Mouse (Mus musculus) megakaryocyte, embryonic 14.5 days (primary cell): ENCODE results near the gene Trim29.

Experiments
- FLI1 ChIP-seq: IDR thresholded peaks from 2 replicates; pipeline ENCODE4 v1.6.1; 2012; ENCODE audit warnings: low read length, inconsistent platforms, mixed read lengths
- GATA1 ChIP-seq: IDR thresholded peaks from 3 replicates; pipeline ENCODE4 v1.6.1; 2012; ENCODE audit warnings: mixed read lengths, low read length, inconsistent platforms, borderline replicate concordance

DNA sequence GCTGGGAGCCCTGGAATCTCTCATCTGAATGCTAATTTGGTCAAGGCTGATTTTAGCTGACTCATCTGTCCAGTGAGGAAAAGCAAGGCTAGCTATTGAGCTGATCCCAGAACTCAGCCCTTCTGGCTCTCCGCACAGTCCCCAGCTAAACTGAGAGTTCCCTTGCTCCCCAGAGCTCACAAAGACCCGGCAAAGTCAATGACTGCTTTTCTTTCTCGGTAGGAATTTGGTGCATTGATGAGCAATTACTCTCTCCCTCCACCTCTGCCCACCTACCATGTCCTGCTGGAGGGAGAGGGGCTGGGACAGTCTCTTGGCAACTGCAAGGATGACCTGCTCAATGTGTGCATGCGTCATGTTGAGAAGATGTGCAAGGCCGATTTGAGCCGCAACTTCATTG, 11.3 kb downstream of the Trim29 start:
- TF ChIP-seq GATA1 (no peak), FLI1 (no peak)
